Mouse (Mus musculus): Measurements from ENCODE around the gene Thada. TPM values are rescaled to one million over a fixed set of nuclear protein-coding genes. Genes with fewer than 3 reads are reported as not detected.
A peak's percentile ranks its signal among the peaks of the same experiment; 100 is the strongest.

The Thada gene
- polyA plus RNA-seq, 1 experiment from 2014 or later, result 8.1 TPM

DNA sequence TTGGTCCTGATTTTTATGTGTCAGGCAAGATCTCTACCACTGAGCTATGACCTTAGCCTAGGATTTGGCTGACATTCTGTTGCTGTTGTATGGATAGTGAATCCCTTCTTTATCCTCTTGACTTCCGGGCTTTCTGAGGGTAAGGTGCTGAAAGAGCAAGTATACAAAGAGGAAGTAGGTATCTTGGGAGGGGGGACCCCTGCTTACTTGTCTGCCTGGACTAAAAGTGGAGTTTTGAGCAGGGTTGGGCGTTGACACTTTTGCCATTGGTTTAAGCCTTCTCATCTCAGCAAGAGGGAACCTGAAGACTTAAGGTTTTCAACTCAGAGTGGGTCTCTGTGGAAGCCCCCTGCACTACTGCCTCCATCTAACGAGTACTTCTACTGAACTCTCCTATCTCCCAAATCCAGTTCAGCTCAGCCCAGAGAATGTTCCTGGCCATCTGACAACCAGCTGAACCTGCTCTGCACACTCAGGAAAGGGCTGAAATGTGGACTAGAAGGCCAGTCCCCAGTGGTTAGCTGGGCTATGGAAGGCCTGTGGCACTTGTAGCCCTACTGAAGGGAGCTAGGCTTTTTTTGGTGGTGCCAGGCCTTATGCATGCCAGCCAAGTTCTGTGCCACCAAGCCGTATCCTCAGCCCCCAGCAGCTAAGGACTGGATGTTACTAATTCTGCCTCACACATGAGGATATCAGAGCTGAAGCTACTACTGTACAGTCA, 271.6 kb downstream of the Thada start:
- Histone ChIP-seq H3K4me1 (ENCODE audit: control insufficient read depth in 2 of 2, insufficient read depth in 2 of 2, low read length in 2 of 2) (peaks cover 25 to 34% of the 10 kb centered on the region in 2 experiments), H3K4me3 (ENCODE audit: control insufficient read depth in 1 of 2, insufficient read depth in 1 of 2, low read depth in 1 of 2, low read length in 2 of 2) (no peak overlapping the region), H3K9ac (ENCODE audit: low read length) (no peak overlapping the region), H3K4me2 (ENCODE audit: low read length) (no peak overlapping the region), H3K27ac (replicated peaks in 1 of 2; ENCODE audit: control insufficient read depth in 1 of 2, insufficient read depth in 1 of 2, low read depth in 2 of 2, low read length in 2 of 2) (0 out of 4 replicates have a peak overlapping the region, but pooled peaks of 1 of the 2 experiments have one; percentile 6), H3K27me3 (ENCODE audit: control insufficient read depth, insufficient read depth, low read length) (no peaks in the 10 kb centered on the region), H3K9me3 (ENCODE audit: control insufficient read depth, low read length) (no peaks in the 10 kb centered on the region), H3K36me3 (ENCODE audit: control insufficient read depth, insufficient read depth, low read length) (peaks cover 6% of the 10 kb centered on the region; the same call in 1 of the 2 replicates)
- 61% methylated on average over 4 of the region's 4 CpGs for WGBS
- no peak for ATAC-seq (ENCODE audit: insufficient number of reproducible peaks, insufficient read depth, low FRiP score, low read depth)

DNA sequence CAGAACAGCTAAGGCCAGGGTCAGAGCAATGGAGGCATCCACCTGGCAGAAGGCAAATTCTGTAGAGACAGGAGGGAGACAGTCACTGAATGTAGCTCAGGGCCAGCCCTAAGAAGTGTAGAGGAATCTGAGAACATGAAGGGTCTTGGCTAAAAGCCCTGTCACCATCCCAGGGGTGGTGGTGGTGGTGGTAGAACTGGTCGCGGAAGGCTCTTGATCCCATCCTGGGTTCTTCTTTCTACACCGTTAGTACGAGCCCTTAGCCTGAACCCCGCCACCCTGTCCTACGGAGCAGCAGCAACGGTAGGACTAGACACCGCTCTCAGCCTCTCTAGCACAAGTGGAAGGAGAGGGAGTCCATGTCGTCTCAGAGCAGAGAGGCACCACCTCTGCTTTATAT, 272.6 kb downstream of the Thada start:
- WGBS, result 83% methylated on average over 9 of the region's 9 CpGs
- Histone ChIP-seq H3K27me3 (ENCODE audit: control insufficient read depth, insufficient read depth, low read length) (no peaks in the 10 kb centered on the region), H3K36me3 (ENCODE audit: control insufficient read depth, insufficient read depth, low read length) (peaks cover 6% of the 10 kb centered on the region; the same call in 1 of the 2 replicates), H3K9ac (ENCODE audit: low read length) (no peak overlapping the region), H3K4me1 (ENCODE audit: control insufficient read depth in 2 of 2, insufficient read depth in 2 of 2, low read length in 2 of 2) (peaks cover 33 to 43% of the 10 kb centered on the region in 2 experiments), H3K27ac (replicated peaks in 1 of 2; ENCODE audit: control insufficient read depth in 1 of 2, insufficient read depth in 1 of 2, low read depth in 2 of 2, low read length in 2 of 2) (no peak overlapping the region), H3K9me3 (ENCODE audit: control insufficient read depth, low read length) (no peaks in the 10 kb centered on the region), H3K4me2 (ENCODE audit: low read length) (no peak overlapping the region), H3K4me3 (ENCODE audit: control insufficient read depth in 1 of 2, insufficient read depth in 1 of 2, low read depth in 1 of 2, low read length in 2 of 2) (no peak overlapping the region)
- no peak for ATAC-seq (ENCODE audit: insufficient number of reproducible peaks, insufficient read depth, low FRiP score, low read depth)

DNA sequence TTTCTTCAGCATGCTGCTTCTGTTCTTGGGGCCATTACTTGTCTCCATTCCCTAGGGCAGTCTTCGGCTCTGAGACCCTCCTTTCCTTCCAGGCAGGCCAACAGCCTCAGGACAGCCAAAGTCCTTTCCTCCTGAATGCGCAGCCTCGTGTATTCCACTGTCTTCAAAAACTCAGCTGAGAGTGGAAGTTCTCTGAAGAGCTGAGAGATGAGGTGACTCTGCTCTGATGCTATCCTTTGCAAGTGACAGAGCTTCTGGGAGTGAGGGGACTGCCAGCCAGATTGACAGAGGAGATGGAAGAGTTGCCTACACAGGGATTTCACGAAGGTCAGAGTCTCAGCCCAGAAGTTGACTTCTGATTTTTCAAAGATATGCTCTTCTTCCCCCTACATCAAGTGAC, 274.1 kb downstream of the Thada start:
- H3K4me3 ChIP-seq (ENCODE audit: control insufficient read depth in 1 of 2, insufficient read depth in 1 of 2, low read depth in 1 of 2, low read length in 2 of 2), result no peak overlapping the region
- peak overlapping the region; percentile 4; the same call in 1 of the 2 replicates for H3K4me2 ChIP-seq (ENCODE audit: low read length)
- peak overlapping the region; percentile 53 to 62 for H3K27ac ChIP-seq (replicated peaks in 1 of 2; ENCODE audit: control insufficient read depth in 1 of 2, insufficient read depth in 1 of 2, low read depth in 2 of 2, low read length in 2 of 2)
- peaks cover 6% of the 10 kb centered on the region; the same call in 1 of the 2 replicates for H3K36me3 ChIP-seq (ENCODE audit: control insufficient read depth, insufficient read depth, low read length)
- H3K4me1 ChIP-seq (ENCODE audit: control insufficient read depth in 2 of 2, insufficient read depth in 2 of 2, low read length in 2 of 2), result peaks cover 28 to 36% of the 10 kb centered on the region in 2 experiments
- no peak for ATAC-seq (ENCODE audit: insufficient number of reproducible peaks, insufficient read depth, low FRiP score, low read depth)
- H3K9ac ChIP-seq (ENCODE audit: low read length), result 0 out of 2 replicates have a peak overlapping the region, but pooled peaks have one; percentile 4
- 62% methylated on average over 4 of the region's 4 CpGs for WGBS
- H3K9me3 ChIP-seq (ENCODE audit: control insufficient read depth, low read length), result no peaks in the 10 kb centered on the region
- no peaks in the 10 kb centered on the region for H3K27me3 ChIP-seq (ENCODE audit: control insufficient read depth, insufficient read depth, low read length)

DNA sequence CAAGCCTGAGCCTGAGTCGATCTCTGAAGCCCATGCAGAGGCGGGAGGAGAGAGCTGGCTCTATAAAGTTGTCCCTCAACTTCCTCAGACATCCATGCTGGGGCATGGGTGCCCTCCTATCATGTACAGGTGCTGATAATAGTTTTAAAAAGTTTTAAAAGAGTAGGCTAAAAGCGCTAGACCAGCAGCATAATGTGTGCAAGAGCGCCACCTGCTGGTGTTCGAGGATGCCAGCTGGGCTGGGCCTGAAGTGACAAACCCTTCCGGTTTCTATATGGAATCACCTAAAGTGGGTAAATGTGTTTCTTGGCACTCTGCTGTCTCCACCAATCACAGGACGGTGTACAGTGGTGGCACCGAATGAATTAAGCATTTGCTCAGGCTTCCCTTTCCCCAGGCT, 275.1 kb downstream of the Thada start:
- no peak for ATAC-seq (ENCODE audit: insufficient number of reproducible peaks, insufficient read depth, low FRiP score, low read depth)
- H3K27me3 ChIP-seq (ENCODE audit: control insufficient read depth, insufficient read depth, low read length), result no peaks in the 10 kb centered on the region
- 30% methylated on average over 8 of the region's 8 CpGs for WGBS
- peaks cover 28 to 36% of the 10 kb centered on the region in 2 experiments for H3K4me1 ChIP-seq (ENCODE audit: control insufficient read depth in 2 of 2, insufficient read depth in 2 of 2, low read length in 2 of 2)
- no peak overlapping the region for H3K27ac ChIP-seq (replicated peaks in 1 of 2; ENCODE audit: control insufficient read depth in 1 of 2, insufficient read depth in 1 of 2, low read depth in 2 of 2, low read length in 2 of 2)
- H3K4me2 ChIP-seq (ENCODE audit: low read length), result no peak overlapping the region
- no peak overlapping the region for H3K4me3 ChIP-seq (ENCODE audit: control insufficient read depth in 1 of 2, insufficient read depth in 1 of 2, low read depth in 1 of 2, low read length in 2 of 2)
- H3K9me3 ChIP-seq (ENCODE audit: control insufficient read depth, low read length), result no peaks in the 10 kb centered on the region
- no peak overlapping the region for H3K9ac ChIP-seq (ENCODE audit: low read length)
- peaks cover 14% of the 10 kb centered on the region; the same call in 1 of the 2 replicates for H3K36me3 ChIP-seq (ENCODE audit: control insufficient read depth, insufficient read depth, low read length)

DNA sequence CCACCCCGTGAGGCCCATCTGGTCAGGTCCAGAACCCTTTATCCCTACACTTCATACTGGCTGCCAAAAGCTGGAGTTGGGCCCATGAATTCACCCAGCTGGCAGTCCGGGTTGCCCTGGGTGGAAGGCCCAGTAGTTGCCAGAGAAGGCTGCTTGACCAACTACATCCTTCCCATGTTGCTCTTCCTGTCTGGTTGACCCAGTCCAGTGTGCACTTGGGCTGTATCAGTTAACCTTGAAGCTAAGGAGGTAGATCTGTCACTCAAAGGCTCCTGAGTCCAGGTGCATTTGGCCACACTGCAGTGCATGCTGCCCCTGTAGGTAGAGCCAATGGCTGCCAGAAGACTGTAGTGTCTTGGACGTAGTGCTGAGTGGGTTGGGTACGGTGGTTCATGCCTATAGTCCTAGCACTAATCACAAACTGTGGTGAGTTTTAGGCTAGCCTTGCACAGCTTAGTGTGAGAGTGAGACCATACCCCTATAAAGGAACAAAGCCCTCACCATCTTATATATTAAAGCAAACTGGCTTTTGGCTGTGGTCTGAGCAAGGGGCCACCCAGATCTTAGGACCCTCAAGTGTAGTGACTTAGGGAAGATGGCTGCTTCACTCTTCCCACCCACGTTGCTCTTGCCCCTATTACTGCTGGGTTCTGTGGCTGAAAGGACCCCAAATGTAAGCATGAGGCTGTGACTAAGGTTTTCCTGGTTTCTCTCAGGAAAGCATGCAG, 276.7 kb downstream of the Thada start:
- Histone ChIP-seq H3K36me3 (ENCODE audit: control insufficient read depth, insufficient read depth, low read length) (peaks cover 21% of the 10 kb centered on the region; the same call in 1 of the 2 replicates), H3K4me2 (ENCODE audit: low read length) (peak overlapping the region; percentile 96), H3K9me3 (ENCODE audit: control insufficient read depth, low read length) (no peaks in the 10 kb centered on the region), H3K9ac (ENCODE audit: low read length) (peak overlapping the region; percentile 84), H3K27me3 (ENCODE audit: control insufficient read depth, insufficient read depth, low read length) (no peaks in the 10 kb centered on the region), H3K4me1 (ENCODE audit: control insufficient read depth in 2 of 2, insufficient read depth in 2 of 2, low read length in 2 of 2) (peaks cover 21 to 31% of the 10 kb centered on the region in 2 experiments), H3K27ac (replicated peaks in 1 of 2; ENCODE audit: control insufficient read depth in 1 of 2, insufficient read depth in 1 of 2, low read depth in 2 of 2, low read length in 2 of 2) (peak overlapping the region; percentile 96 to 99), H3K4me3 (ENCODE audit: control insufficient read depth in 1 of 2, insufficient read depth in 1 of 2, low read depth in 1 of 2, low read length in 2 of 2) (no peak overlapping the region)
- ATAC-seq (ENCODE audit: insufficient number of reproducible peaks, insufficient read depth, low FRiP score, low read depth), result no peak
- 78% methylated on average over 5 of the region's 5 CpGs for WGBS

DNA sequence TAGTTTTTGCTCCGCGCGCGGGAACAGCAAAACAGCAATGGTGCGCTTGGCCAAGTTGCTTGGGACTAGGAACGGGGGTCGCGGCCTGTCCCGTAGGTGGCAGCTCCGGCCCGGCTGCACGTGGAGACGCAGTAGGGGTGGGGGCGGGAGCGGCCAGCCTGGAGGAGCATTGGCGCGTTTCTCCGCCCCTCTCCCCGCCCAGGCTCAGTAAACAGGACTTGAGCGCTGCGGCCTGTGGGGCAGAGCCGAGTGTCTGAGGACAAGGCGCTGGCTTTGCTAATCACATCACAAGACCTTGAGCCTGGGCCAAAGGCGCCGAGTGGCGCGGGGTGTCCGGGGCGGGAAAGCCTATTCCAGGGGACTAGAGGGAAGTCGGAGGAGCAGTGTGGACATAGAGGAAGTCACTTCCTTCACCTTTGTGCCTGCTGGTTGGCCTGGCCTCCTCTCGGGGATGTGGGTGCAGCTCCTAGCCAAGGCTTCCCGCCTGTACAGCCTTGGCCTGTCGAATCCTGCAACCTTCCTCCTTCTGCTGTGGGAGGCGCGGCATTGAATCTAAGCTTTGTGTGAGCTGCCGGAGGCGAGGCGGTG, 277.5 kb downstream of the Thada start:
- peak; percentile 81 for ATAC-seq (ENCODE audit: insufficient number of reproducible peaks, insufficient read depth, low FRiP score, low read depth)
- Histone ChIP-seq H3K4me2 (ENCODE audit: low read length) (peak overlapping the region; percentile 96), H3K9me3 (ENCODE audit: control insufficient read depth, low read length) (no peaks in the 10 kb centered on the region), H3K36me3 (ENCODE audit: control insufficient read depth, insufficient read depth, low read length) (peaks cover 21% of the 10 kb centered on the region; the same call in 1 of the 2 replicates), H3K27ac (replicated peaks in 1 of 2; ENCODE audit: control insufficient read depth in 1 of 2, insufficient read depth in 1 of 2, low read depth in 2 of 2, low read length in 2 of 2) (peak overlapping the region; percentile 96 to 99), H3K4me3 (ENCODE audit: control insufficient read depth in 1 of 2, insufficient read depth in 1 of 2, low read depth in 1 of 2, low read length in 2 of 2) (peak overlapping the region; percentile 57 to 74), H3K9ac (ENCODE audit: low read length) (peak overlapping the region; percentile 84), H3K27me3 (ENCODE audit: control insufficient read depth, insufficient read depth, low read length) (no peaks in the 10 kb centered on the region), H3K4me1 (ENCODE audit: control insufficient read depth in 2 of 2, insufficient read depth in 2 of 2, low read length in 2 of 2) (peaks cover 21 to 33% of the 10 kb centered on the region in 2 experiments)
- WGBS, result 3% methylated on average over 38 of the region's 38 CpGs

DNA sequence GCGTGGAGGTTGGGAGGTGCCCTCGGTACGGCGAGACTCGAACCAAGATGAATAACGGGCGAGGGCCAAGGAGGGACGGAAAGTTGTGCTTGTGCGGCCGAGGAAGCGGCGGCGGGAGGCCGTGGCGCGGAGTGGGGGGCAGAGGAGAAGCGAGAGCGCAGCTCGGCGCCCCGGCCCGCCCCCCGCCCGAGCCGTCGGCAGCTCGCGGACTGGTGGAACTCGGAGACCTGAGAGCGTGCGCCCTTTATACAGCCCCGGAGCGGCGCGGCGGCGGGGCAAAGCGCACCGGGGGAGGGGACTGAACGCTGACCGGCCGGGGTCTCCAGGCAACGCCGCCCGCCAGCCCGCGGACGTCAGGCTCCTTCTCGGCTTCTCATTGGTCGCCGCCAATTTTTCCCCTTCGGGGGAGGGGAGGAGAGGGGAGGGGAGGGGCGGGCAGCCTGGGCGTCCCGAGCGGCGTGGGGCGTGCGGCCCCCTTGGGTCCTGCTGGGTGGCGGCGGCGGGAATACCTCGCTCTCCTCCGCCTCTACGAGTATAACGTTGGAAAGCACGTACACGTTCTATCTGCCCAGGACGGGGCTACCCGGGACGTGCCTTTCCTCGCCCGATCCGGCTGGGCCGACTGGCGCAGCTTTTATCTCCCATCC, 278.2 kb downstream of the Thada start, which contains the start of gene Zfp36l2:
Zfp36l2 (minus strand) TSS at position 221 of the 647 bp plus-strand sequence.
- H3K4me3 ChIP-seq (ENCODE audit: control insufficient read depth in 1 of 2, insufficient read depth in 1 of 2, low read depth in 1 of 2, low read length in 2 of 2), result peak within 1 kb of the TSS; percentile 74 to 77
- peak within 1 kb of the TSS; percentile 96 to 99 for H3K27ac ChIP-seq (replicated peaks in 1 of 2; ENCODE audit: control insufficient read depth in 1 of 2, insufficient read depth in 1 of 2, low read depth in 2 of 2, low read length in 2 of 2)
- no peaks in the 10 kb centered on the region for H3K9me3 ChIP-seq (ENCODE audit: control insufficient read depth, low read length)
- peak within 1 kb of the TSS; percentile 93 for H3K9ac ChIP-seq (ENCODE audit: low read length)
- H3K4me1 ChIP-seq (ENCODE audit: control insufficient read depth in 2 of 2, insufficient read depth in 2 of 2, low read length in 2 of 2), result peaks cover 27 to 33% of the 10 kb centered on the region in 2 experiments
- WGBS, result under 1% methylated on average over 45 of the region's 76 CpGs
- peak within 1 kb of the TSS; percentile 96 for H3K4me2 ChIP-seq (ENCODE audit: low read length)
- H3K36me3 ChIP-seq (ENCODE audit: control insufficient read depth, insufficient read depth, low read length), result peaks cover 21% of the 10 kb centered on the region; the same call in 1 of the 2 replicates
- ATAC-seq (ENCODE audit: insufficient number of reproducible peaks, insufficient read depth, low FRiP score, low read depth), result peak; percentile 84
- H3K27me3 ChIP-seq (ENCODE audit: control insufficient read depth, insufficient read depth, low read length), result no peaks in the 10 kb centered on the region

All from heart, embryonic 14.5 days (tissue).